Mouse (Mus musculus) CH12.LX (cell line): Measurements from ENCODE around the gene Tekt2.

ENCODE experiments used
- BHLHE40 ChIP-seq: IDR thresholded peaks from 2 replicates; pipeline ENCODE4 v1.6.1; 2011; ENCODE audit warnings: mild to moderate bottlenecking, low read depth, low read length, improper control_type of control experiment
- CTCF ChIP-seq, 2 experiments: IDR thresholded peaks in 1 of 2; conservative IDR thresholded peaks in 1 of 2; 2 replicates each; pipeline ENCODE4 v1.5.1; 2011 to 2012; ENCODE audit warnings: low read depth in 2 of 2, low read length in 2 of 2, improper control_type of control experiment in 1 of 2, inconsistent platforms in 1 of 2, mild to moderate bottlenecking in 1 of 2, moderate library complexity in 1 of 2
- E2F4 ChIP-seq: IDR thresholded peaks from 2 replicates; pipeline ENCODE4 v1.6.1; 2011; ENCODE audit warnings: low read depth, low read length, improper control_type of control experiment; ENCODE audit not compliant: insufficient replicate concordance
- EP300 ChIP-seq: IDR thresholded peaks from 2 replicates; pipeline ENCODE4 v1.6.1; 2011; ENCODE audit warnings: low read length, improper control_type of control experiment
- MAX ChIP-seq: IDR thresholded peaks from 2 replicates; pipeline ENCODE4 v1.6.1; 2011; ENCODE audit warnings: low read length, improper control_type of control experiment
- MXI1 ChIP-seq: IDR thresholded peaks from 2 replicates; pipeline ENCODE4 v1.6.1; 2011; ENCODE audit warnings: mild to moderate bottlenecking, low read depth, low read length, improper control_type of control experiment
- POLR2A ChIP-seq: IDR thresholded peaks from 2 replicates; pipeline ENCODE4 v1.6.1; 2011; ENCODE audit warnings: low read depth, mild to moderate bottlenecking, improper control_type of control experiment, low read length
- POLR2AphosphoS2 ChIP-seq: IDR thresholded peaks from 2 replicates; pipeline ENCODE4 v1.6.1; 2011; ENCODE audit warnings: low read depth, low read length, improper control_type of control experiment
- RCOR1 ChIP-seq: conservative IDR thresholded peaks from 2 replicates; pipeline ENCODE4 v1.6.1; 2012; ENCODE audit warnings: low read depth, mild to moderate bottlenecking, inconsistent platforms, low read length, improper control_type of control experiment
- SMC3 ChIP-seq: IDR thresholded peaks from 2 replicates; pipeline ENCODE4 v1.6.1; 2011; ENCODE audit warnings: low read depth, low read length, improper control_type of control experiment
- UBTF ChIP-seq: IDR thresholded peaks from 2 replicates; pipeline ENCODE4 v1.6.1; 2012; ENCODE audit warnings: low read depth, mild to moderate bottlenecking, inconsistent platforms, low read length, improper control_type of control experiment, moderate library complexity
- USF1 ChIP-seq: IDR thresholded peaks from 2 replicates; pipeline ENCODE4 v1.6.1; 2014; ENCODE audit warnings: low read depth, mild to moderate bottlenecking, inconsistent platforms, low read length, improper control_type of control experiment
- USF2 ChIP-seq: conservative IDR thresholded peaks from 2 replicates; pipeline ENCODE4 v1.6.1; 2011; ENCODE audit warnings: low read depth, low read length, improper control_type of control experiment
- ZNF384 ChIP-seq: IDR thresholded peaks from 2 replicates; pipeline ENCODE4 v1.6.1; 2012; ENCODE audit warnings: low read depth, low read length, improper control_type of control experiment, inconsistent platforms

DNA sequence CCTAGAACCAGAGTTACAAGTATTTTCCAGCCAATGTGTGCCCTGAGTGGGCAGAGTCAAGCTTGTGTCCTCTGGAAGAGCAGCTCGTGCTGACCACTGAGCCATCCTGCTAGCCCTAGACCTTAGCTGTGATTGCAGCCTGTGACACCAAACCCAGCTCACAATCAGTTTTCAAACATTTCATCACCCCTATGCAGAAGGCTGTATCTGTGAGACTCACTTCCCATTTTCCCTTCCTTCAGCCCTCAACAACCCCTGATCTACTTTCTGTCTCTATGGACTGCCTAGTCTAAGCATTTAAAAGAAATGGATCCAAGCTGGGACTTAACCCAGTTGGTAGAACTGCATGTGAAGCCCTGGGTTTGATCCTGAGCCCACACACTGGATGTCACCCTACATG is 20.1 kb downstream of the Tekt2 start:
- TF ChIP-seq E2F4, result no peak
- TF ChIP-seq CTCF (conservative IDR thresholded peaks at IDR 0.05 in 1 of 2, IDR thresholded peaks at IDR 0.05 in 1 of 2; ENCODE audit: low read depth in 2 of 2, low read length in 2 of 2), result no peak
- TF ChIP-seq MXI1, result no peak
- no peak for TF ChIP-seq BHLHE40
- no peak for TF ChIP-seq EP300
- no peak for TF ChIP-seq UBTF
- no peak for TF ChIP-seq POLR2AphosphoS2
- no peak for TF ChIP-seq POLR2A
- TF ChIP-seq USF1, result no peak
- no peak for TF ChIP-seq SMC3
- no peak for TF ChIP-seq USF2
- no peak for TF ChIP-seq MAX
- no peak for TF ChIP-seq ZNF384
- no peak for TF ChIP-seq RCOR1
